Mouse (Mus musculus): ENCODE results near the gene Dbx1. TPM values are rescaled to one million over a fixed set of nuclear protein-coding genes. Genes with fewer than 3 reads are reported as not detected.

Gene Dbx1
- total RNA-seq (2021) = not detected
- long read RNA-seq, experiment 1 = 0 reads
- long read RNA-seq, experiment 2 = 0 reads

- no peak for DNase-seq
- intact Hi-C loops (cut with DNase I) = no loop called here
These were observed at the start of gene Dbx1 for GRCm38 (mm10) chr7:49636491-49637115. Gene Dbx1 (minus strand): TSS chr7:49636849.

DNA sequence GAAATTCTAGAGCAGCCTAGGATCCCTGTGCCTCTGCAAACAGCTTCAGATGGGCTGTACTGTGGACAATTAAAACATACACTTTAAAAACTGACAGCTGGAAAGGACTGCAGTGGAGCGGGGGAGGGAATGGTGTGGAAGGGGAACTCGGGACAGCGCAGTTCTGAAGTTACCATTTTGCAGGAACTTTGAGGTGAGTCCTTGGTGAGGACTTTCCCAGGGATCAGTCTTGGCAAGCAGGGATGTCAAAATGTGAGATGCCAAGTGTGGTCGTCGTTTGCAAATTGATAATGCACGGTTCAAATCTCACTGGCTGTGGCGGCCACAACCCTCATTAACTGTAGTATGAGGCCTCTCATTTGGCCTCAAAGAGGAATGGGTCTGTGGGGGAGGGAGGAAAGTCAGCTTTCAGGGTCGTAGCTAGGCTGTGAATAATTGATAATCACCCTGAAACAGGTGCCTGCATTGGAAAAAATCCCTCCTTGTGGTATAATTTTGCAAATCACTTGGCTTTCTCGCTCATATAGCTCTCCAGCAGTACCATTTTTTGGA is 42.3 kb upstream of the Dbx1 start:
- DNase-seq = no peak
- intact Hi-C loops (cut with DNase I) = no loop called here

DNA sequence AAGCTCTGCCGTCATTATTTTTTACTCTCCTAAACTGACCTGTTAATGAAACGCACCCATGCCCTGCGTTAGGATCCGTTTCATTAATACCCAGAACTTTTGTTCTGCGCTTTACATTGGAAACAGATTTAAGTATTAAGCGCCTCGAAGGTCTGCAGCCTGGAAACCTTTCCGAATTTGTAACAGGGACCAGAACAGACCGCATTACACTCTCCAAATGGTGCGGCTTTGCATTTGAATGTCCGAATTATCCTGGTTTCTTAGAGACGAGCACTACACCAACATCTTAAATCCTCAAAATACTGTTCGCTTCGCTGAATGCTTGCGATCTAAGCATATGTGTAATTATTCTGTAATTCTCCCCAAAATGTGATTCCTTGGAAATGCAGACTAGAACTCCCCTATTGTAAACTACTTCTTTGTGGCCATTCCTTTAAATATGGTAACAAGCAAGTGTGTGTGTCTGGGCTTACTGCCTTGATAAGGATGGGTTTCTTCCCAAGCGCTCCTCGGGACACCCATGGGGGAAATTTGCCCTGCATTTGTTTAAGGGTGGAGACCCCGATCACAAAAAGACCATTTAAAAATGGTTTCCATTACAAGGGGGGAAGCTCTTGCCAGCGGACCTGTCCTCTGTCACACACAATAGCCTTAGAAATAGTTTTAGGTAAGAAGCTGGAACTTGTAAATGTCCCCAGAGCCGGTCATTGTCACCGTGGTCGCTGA is 41.6 kb upstream of the Dbx1 start:
- intact Hi-C loops (cut with DNase I) = no loop called here
- DNase-seq = no peak

DNA sequence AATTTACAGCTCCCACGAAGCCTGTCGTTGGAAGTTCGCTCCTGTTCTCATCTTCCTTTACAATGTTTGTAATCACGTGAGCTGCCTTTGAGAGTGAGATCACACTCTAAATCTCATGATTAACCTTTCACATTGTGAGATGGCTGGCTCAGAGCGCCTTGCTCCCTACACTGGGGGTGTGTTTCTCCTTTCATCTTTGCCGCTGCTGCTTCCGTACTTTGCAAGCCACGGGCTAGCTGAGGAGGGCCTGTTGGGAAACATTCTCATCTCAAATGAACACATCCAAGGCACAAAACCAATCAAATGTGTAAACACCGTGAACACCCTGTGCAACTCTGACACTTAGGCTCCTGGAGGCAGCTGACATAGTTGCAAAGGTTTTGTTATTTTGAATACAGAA is 40.5 kb upstream of the Dbx1 start:
- DNase-seq = no peak
- intact Hi-C loops (cut with DNase I) = no loop called here

DNA sequence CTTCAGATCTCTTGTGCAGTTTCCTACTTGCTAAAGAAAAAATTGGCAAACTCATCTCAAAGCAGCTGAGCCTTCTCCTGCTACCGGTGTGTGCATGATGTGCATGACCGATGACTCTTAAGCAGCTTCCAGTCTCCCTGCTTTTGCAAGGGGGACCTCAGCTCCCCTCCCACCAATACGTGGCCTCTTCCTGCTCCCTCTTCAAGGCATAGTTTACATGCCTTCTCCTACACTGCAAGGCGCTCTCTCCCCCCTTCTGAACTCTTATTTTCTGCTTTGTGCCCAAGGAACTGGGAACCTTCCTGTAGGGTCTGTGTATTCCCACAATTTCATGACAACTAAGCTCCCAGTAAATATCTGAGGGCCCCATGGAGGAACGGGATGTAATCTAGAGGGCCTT is 40.0 kb upstream of the Dbx1 start:
- no peak for DNase-seq
- intact Hi-C loops (cut with DNase I) = no loop called here

DNA sequence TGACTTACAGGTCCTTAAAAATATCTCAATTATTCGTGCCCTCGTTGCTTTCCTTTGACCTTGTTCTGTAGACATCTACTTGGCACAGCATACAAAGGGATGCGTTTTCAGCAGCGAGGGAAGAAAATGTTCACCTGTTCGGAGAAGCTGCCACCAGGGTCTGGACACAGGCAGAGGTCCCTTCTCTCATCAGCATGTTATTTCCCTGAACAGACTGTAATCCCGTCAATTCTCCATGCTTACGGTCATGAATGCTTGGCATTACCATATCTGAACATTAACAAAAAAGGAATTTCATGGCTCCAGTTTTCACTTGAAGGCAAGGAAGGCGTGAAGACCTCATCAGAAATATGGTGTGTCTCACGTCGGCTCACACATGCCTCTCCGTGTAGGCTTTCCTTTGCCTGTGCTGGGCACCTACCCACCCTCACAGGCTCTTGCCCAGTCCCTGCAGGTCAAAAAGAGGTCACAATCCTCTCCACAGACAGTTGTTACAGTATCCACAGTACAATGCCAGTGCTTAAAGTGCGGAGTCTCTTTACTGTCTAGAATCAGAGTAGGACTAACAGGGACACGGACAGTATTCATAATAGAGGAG is 31.7 kb upstream of the Dbx1 start:
- no peak for DNase-seq
- intact Hi-C loops (cut with DNase I) = no loop called here

- DNase-seq = no peak
- intact Hi-C loops (cut with DNase I) = no loop called here
These were observed 26.9 kb upstream of the Dbx1 start for GRCm38 (mm10) chr7:49663575-49663974.

DNA sequence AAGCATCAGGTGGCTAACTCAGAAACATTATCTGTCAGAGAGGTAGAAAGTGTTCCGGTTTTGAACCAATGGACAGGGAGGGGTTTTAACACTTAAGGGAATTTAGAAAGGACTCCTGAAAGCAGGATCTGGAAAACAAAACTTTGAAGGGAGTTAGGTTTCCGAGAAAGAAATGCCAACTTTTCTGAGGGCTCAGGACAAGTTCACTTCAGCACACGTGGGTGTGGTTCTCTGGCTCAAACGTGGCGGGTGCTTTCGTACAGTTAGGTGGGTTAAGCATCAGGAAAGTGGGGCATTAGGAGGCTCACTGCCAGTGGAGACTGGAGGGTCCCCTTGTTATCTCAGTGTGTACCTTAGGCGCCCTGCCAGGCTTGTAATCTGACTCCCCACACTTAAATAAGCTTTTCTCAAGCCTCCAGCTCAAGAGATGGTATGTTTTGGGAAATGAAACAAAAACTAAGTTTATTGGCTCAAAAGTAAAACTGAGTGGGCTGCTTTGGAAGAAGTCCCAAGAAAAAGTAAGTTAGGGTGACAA is 25.9 kb upstream of the Dbx1 start:
- intact Hi-C loops (cut with DNase I) = no loop called here
- no peak for DNase-seq

DNA sequence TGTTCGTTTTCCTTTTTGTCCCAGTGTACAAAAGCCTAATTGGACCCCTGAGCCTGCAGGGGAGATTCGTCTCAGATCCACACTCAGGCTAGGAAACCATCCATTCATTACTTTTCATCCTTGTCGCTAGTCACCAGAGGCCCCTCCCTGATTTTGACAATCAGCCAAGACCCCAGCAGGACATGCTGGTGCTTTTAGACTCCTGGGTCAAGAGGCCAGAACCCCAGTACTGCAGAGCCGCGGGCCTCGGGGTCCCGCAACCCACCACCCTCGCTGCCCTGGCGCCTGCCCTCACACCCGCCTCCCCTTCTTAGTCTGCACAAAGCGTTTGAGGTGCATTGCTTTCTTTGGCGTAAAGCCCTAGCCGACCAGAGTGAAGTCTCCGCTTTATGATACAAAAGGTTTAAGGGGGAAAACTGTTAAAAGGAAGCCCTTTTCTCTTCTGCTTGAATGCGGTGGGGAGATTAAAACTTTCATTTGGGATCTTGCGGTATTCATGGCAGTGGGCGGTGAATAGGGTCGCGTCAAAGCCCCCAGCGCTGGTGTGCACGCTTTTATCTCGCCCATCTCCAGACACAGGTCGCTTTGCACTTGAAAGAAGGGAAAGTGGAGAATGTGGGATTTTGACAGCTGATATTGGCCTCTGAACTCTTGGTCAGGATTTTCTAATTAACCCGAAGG is 25.3 kb upstream of the Dbx1 start:
- intact Hi-C loops (cut with DNase I) = no loop called here
- no peak for DNase-seq

GRCm38 (mm10) chr7:49640709-49641305 is 4.2 kb upstream of the Dbx1 start:
- intact Hi-C loops (cut with DNase I) = no loop called here
- no peak for DNase-seq

GRCm38 (mm10) chr7:49639864-49640708 is 3.4 kb upstream of the Dbx1 start:
- intact Hi-C loops (cut with DNase I) = no loop called here

DNA sequence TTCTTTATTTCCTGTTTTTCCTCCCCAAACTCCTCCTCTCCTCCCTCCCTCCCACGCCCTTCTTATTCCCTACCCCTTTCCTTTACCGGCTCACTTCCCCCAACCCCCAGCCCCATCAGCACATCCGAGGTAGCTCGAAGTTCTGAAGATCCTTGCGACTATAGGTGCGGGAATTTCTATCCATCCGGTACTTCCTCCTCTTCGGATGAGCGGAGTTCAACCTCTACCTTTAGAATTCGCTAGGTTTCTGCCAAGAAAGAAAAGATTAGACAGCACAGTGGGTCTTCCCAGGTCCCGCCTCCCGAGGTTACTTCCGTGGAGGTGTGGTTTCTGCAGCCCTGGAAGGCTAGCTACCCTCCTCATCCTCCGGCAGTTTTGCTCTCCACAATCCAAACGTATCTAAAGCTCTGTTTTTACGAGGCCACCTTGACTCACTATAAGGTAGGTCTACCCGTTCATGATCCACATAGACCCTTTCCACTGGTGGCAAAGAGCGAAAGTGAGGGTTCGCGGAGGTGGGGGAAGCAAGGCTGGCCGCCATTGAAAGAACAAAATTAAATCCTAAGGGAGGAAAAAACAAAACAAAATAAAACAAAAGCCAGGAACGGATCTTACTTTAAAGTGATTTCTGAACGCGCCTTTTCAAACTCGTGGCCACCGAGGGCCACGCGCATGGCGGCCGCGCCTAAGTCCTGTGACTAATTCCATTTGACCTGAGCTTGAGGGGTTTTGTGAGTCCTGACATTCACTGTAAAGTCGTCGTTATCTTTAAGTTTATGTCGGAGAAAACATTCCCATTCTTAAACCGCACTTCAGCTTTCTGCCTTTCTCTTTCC is 2.5 kb upstream of the Dbx1 start:
- intact Hi-C loops (cut with DNase I) = no loop called here
- no peak for DNase-seq

More at GRCm38 (mm10) chr7:49639864-49640708, 3.4 kb upstream of the Dbx1 start:
- no peak for DNase-seq

DNA sequence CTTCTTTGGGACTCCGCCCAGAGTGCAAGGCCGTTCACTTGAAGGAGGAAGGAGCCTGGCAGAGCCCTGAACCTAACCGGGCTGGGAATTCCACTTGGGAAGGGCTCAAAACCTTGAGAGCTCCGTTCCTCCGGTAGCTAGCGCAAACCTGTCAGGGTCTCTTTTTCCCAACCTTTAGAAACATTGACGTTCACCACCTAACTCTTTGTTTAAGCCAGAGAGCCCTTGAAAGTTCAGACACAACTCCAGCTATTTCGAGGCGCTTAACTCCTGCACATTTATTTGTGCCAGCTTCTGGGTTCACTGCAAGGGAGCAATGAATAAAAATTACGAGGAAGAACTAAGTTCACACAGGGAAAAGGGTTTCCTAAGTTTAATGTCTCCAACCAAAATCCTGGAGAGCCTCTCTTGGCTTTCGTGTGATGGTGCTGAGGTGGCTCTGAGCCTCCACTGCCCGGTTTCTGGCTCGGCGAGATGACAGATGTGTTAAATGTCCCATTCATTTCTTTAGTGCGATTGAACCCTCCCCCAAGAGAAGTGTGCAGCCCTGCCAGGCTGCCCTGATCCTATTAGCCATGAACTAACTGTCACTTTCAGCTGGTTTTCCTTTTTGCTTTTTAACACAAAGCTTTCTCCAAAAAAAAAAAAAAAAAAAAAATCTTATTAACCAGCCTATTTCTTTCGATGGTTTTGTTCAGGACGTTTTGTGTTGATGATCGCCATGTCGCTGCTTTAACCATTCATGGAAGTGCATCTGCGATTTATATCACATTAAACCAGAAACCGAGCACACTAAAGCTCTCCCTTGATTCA is 1.4 kb upstream of the Dbx1 start:
- intact Hi-C loops (cut with DNase I) = no loop called here
- no peak for DNase-seq

GRCm38 (mm10) chr7:49637281-49637680 is 632 bp upstream of the Dbx1 start:
- no peak for DNase-seq
- intact Hi-C loops (cut with DNase I) = no loop called here

DNA sequence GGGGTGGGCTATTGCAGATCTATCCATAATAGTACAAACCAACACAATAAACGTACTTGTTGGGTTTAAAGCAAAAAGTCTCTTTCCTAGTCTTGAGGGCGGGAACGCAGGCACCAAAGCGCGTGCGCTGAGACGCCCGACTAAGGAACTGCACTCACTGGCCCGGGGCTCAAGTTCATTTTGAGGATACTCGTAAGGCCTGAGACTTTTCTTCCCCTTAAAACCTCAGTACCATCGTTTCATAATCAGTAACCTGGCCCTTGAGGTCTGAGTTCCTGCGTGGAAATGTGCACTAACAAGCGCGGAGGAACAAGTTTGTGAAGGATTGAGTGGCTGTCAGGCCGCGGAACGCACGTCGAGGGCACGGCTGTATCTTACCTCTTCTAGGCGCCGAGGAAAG is 678 bp downstream of the Dbx1 start:
- intact Hi-C loops (cut with DNase I) = no loop called here
- no peak for DNase-seq

GRCm38 (mm10) chr7:49635074-49635621 is 1.5 kb downstream of the Dbx1 start:
- intact Hi-C loops (cut with DNase I) = no loop called here
- no peak for DNase-seq

GRCm38 (mm10) chr7:49634291-49635073 is 2.2 kb downstream of the Dbx1 start:
- DNase-seq = no peak
- intact Hi-C loops (cut with DNase I) = no loop called here

Data from heart, postnatal 14 days (tissue).